Mouse (Mus musculus): ENCODE data around the gene Pcgf2. TPM values are rescaled to one million over a fixed set of nuclear protein-coding genes. Genes with fewer than 3 reads are reported as not detected.
"Not testable (repeated sequence)": the region's sequence is repeated elsewhere in the genome, so short reads cannot be mapped to it uniquely, and the experiment has no call there.

Pcgf2 gene
- total RNA-seq, 2 experiments from 2014 or later = 51.0 to 52.0 TPM

- DNase-seq (ENCODE audit: low spot score in 2 of 2) = no peak
Measured at GRCm38 (mm10) chr11:97654210-97654609, 46.1 kb downstream of the Pcgf2 start.

- not testable (repeated sequence) for DNase-seq (ENCODE audit: low spot score in 2 of 2)
Measured at GRCm38 (mm10) chr11:97653376-97653775, 46.9 kb downstream of the Pcgf2 start.

GRCm38 (mm10) chr11:97650341-97650740, 50.0 kb downstream of the Pcgf2 start:
- no peak for DNase-seq (ENCODE audit: low spot score in 2 of 2)

- not testable (repeated sequence) for DNase-seq (ENCODE audit: low spot score in 2 of 2)
Measured at GRCm38 (mm10) chr11:97648541-97648940, 51.8 kb downstream of the Pcgf2 start.

GRCm38 (mm10) chr11:97644834-97645233, 55.5 kb downstream of the Pcgf2 start:
- DNase-seq (ENCODE audit: low spot score in 2 of 2) = peak; percentile 64 to 68

- DNase-seq (ENCODE audit: low spot score in 2 of 2) = no peak
Measured at GRCm38 (mm10) chr11:97643380-97644055, 56.8 kb downstream of the Pcgf2 start.

GRCm38 (mm10) chr11:97642746-97643145, 57.6 kb downstream of the Pcgf2 start:
- DNase-seq (ENCODE audit: low spot score in 2 of 2) = no peak

GRCm38 (mm10) chr11:97641668-97642067, 58.6 kb downstream of the Pcgf2 start:
- DNase-seq (ENCODE audit: low spot score in 2 of 2) = no peak

Small RNA genes lying within 50 kb of the gene (microRNA-seq; reads per million reads assigned to microRNA genes)
- 0.22 to 0.39 reads per million in 2 experiments for gene Gm24158
- gene Mir6927 = 0 to 0.59 reads per million in 2 experiments
- 0 reads per million in 2 experiments for gene Mir8102

Other genes with a start within 250 kb of the Pcgf2 start
- under 1 TPM in 1 of 2 experiments, not detected in 1; 0.22 TPM for gene 4933428G20Rik, start 200.2 kb downstream of the Pcgf2 start, total RNA-seq (2021)
- 100 to 1,000 TPM; 271 to 286 TPM for gene Srcin1, start 124.3 kb downstream of the Pcgf2 start, total RNA-seq (2021)
- gene Epop, start 70.8 kb downstream of the Pcgf2 start, total RNA-seq (2021) = 1 to 10 TPM; 7.4 to 9.8 TPM
- gene Mllt6, start 37.1 kb downstream of the Pcgf2 start, total RNA-seq (2021) = 10 to 100 TPM; 50.5 to 55.5 TPM
- gene Cisd3, start 14.7 kb downstream of the Pcgf2 start, total RNA-seq (2021) = 10 to 100 TPM; 34.3 to 40.1 TPM
- gene Psmb3, start 2.9 kb upstream of the Pcgf2 start, total RNA-seq (2021) = 100 to 1,000 TPM; 146 to 170 TPM
- 100 to 1,000 TPM; 121 to 138 TPM for gene Pip4k2b, start 44.2 kb upstream of the Pcgf2 start, total RNA-seq (2021)
- gene Cwc25, start 66.1 kb upstream of the Pcgf2 start, total RNA-seq (2021) = 10 to 100 TPM; 19.5 to 20.6 TPM
- gene 1700001P01Rik, start 75.4 kb upstream of the Pcgf2 start, total RNA-seq (2021) = under 1 TPM; 0.58 to 0.85 TPM
- 100 to 1,000 TPM; 458 to 501 TPM for gene Rpl23, start 81.9 kb upstream of the Pcgf2 start, total RNA-seq (2021)
- 100 to 1,000 TPM; 148 to 150 TPM for gene Lasp1, start 98.5 kb upstream of the Pcgf2 start, total RNA-seq (2021)
- gene B230217C12Rik, start 140.3 kb upstream of the Pcgf2 start, total RNA-seq (2021) = 10 to 100 TPM; 33.9 to 34.7 TPM
- under 1 TPM; 0.45 to 0.46 TPM for gene Fbxo47, start 183.7 kb upstream of the Pcgf2 start, total RNA-seq (2021)